Mouse (Mus musculus) liver, embryonic 14.5 days (tissue): ENCODE results near the gene Sec23b. TPM values are rescaled to one million over a fixed set of nuclear protein-coding genes. Genes with fewer than 3 reads are reported as not detected.

Source experiments
- ATAC-seq: fragments of 200-750 bp; cut with Nextera tagmentation; 2 replicates; pipeline ENCODE4 v1.8.0; 2017; ENCODE audit warnings: moderate number of reproducible peaks, mild to moderate bottlenecking, moderate library complexity; ENCODE audit not compliant: insufficient read depth
- DNase-seq, 3 experiments: peaks; one replicate each; pipeline ENCODE4 v3.0.0-alpha.2; 2012 to 2013; ENCODE audit warnings: low read depth in 3 of 3, low spot score in 3 of 3
- H3K27ac ChIP-seq: fragments of 300-500 bp; sonication (generic); 2 replicates; pipeline ENCODE4 v1.5.1; 2014; ENCODE audit warnings: moderate library complexity, mild to moderate bottlenecking, control low read depth, inconsistent platforms
- H3K27me3 ChIP-seq: fragments of 300-500 bp; sonication (generic); 2 replicates; pipeline ENCODE4 v1.6.1; 2014; ENCODE audit warnings: mild to moderate bottlenecking, low read length, moderate library complexity; ENCODE audit not compliant: control insufficient read depth, insufficient read depth
- H3K36me3 ChIP-seq: fragments of 300-500 bp; sonication (generic); replicated peaks from 2 replicates; pipeline ENCODE4 v1.6.1; 2014; ENCODE audit warnings: low read depth; ENCODE audit not compliant: control insufficient read depth, insufficient read depth
- H3K4me1 ChIP-seq, 2 experiments: fragments of 200-500 bp in 1 of 2; fragments of 300-500 bp in 1 of 2; sonication (generic) in 1 of 2; replicated peaks; 2 replicates each; pipeline ENCODE4 v1.6.1; 2012 to 2014; ENCODE audit warnings: antibody characterized with exemption in 1 of 2, inconsistent platforms in 1 of 2, low read length in 1 of 2; ENCODE audit not compliant: control insufficient read depth in 2 of 2, insufficient read depth in 2 of 2
- H3K4me2 ChIP-seq: fragments of 300-500 bp; sonication (generic); 2 replicates; pipeline ENCODE4 v1.6.1; 2014; ENCODE audit warnings: low read depth, mild to moderate bottlenecking, control low read depth, moderate library complexity
- H3K4me3 ChIP-seq, 2 experiments: fragments of 200-500 bp in 1 of 2; fragments of 300-500 bp in 1 of 2; sonication (generic) in 1 of 2; 2 replicates each; pipeline ENCODE4 v1.5.1; 2012 to 2014; ENCODE audit warnings: low read depth in 2 of 2, low read length in 2 of 2, mild to moderate bottlenecking in 2 of 2, control low read depth in 1 of 2, inconsistent platforms in 1 of 2, moderate library complexity in 1 of 2; ENCODE audit not compliant: insufficient read depth in 1 of 2
- H3K9ac ChIP-seq: fragments of 300-500 bp; sonication (generic); replicated peaks from 2 replicates; pipeline ENCODE4 v1.6.1; 2014; ENCODE audit warnings: mild to moderate bottlenecking, control low read depth, moderate library complexity
- H3K9me3 ChIP-seq: fragments of 300-500 bp; sonication (generic); 2 replicates; pipeline ENCODE4 v1.6.1; 2016; ENCODE audit warnings: low read length, mixed read lengths; ENCODE audit not compliant: control insufficient read depth
- CTCF ChIP-seq: IDR thresholded peaks from 2 replicates; pipeline ENCODE4 v1.5.1; 2016; ENCODE audit warnings: antibody characterized with exemption, low read depth, control low read depth
- EP300 ChIP-seq: IDR thresholded peaks from 2 replicates; pipeline ENCODE4 v1.6.1; 2016; ENCODE audit warnings: antibody characterized with exemption, low read depth
- WGBS: fragments of 180-500 bp; shearing (Covaris S2); extraction: QIAGEN DNeasy Blood & Tissue Kit; methylation state at CpG from one replicate; pipeline ENCODE4 v1.1.7; 2014; ENCODE audit not compliant: insufficient replicate concordance; 5-methylcytosine and 5-hydroxymethylcytosine counted together
- polyA plus RNA-seq, 2 experiments: library from polyadenylated mRNA; depleted of rRNA in 1 of 2; stranded (reverse) in 1 of 2; unstranded in 1 of 2; fragments of >200 nt; fragmentation: Nextera tagmentation in 1 of 2; extraction: Ambion mirVana in 1 of 2; gene quantifications; 2 replicates each; pipeline versions ENCODE4 v1.2.1 to v1.2.3; 2012 to 2014

The Sec23b gene
- polyA plus RNA-seq (2012; rRNA removed): 23.3 and 27.9 TPM in 2 replicates
- polyA plus RNA-seq (2014; fragmentation: Nextera tagmentation; extraction: Ambion mirVana): 46.5 and 51.7 TPM in 2 replicates

- Histone ChIP-seq H3K4me3 (peak within 1 kb of the TSS; percentile 91 to 92), H3K27ac (peak within 1 kb of the TSS; percentile 82), H3K4me1 (peaks cover 0 to 4% of the 10 kb centered on the region in 2 experiments; a peak in 3 of 4 replicates), H3K27me3 (no peaks in the 10 kb centered on the region), H3K9me3 (no peaks in the 10 kb centered on the region), H3K36me3 (no peaks in the 10 kb centered on the region; the same call in none of the 2 replicates), H3K4me2 (peak within 1 kb of the TSS; percentile 93), H3K9ac (peak within 1 kb of the TSS; percentile 94)
- WGBS: under 1% methylated on average over 44 of the region's 44 CpGs
- TF ChIP-seq EP300 (no peak), CTCF (no peak)
- ATAC-seq (peak; percentile 99), DNase-seq (peak; percentile 95 to 96 (median 96))
These were observed at the start of gene Sec23b for GRCm38 (mm10) chr2:144555820-144556552. TSS of gene Sec23b (plus strand) at chr2:144556229.

DNA sequence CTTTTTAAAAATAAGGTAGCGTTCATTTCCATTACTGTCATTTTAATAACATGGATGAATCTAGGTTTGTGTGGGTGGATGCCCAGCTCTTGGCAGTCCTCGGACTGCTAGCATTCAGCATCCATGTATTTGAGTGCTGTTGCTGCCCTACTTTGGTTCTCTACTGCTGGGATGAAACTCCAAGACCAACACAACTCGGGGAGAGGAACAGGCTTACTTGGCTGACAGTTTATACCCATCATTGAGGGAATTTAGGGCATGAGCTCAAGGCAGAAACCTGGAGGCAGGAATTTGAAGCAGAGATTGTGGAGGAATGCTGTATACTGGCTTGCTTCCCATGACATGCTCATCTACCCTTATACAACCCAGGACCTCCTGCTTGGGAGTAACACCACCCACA, 41.4 kb upstream of the Sec23b start:
- no peak overlapping the region for H3K4me3 ChIP-seq
- no peaks in the 10 kb centered on the region for H3K27me3 ChIP-seq
- H3K9ac ChIP-seq: no peak overlapping the region
- no peaks in the 10 kb centered on the region for H3K9me3 ChIP-seq
- H3K27ac ChIP-seq: no peak overlapping the region
- no peaks in the 10 kb centered on the region for H3K4me1 ChIP-seq
- no peak for DNase-seq
- ATAC-seq: no peak
- TF ChIP-seq EP300: no peak
- 50% methylated on average over 3 of the region's 3 CpGs for WGBS
- H3K36me3 ChIP-seq: no peaks in the 10 kb centered on the region
- no peak overlapping the region for H3K4me2 ChIP-seq

DNA sequence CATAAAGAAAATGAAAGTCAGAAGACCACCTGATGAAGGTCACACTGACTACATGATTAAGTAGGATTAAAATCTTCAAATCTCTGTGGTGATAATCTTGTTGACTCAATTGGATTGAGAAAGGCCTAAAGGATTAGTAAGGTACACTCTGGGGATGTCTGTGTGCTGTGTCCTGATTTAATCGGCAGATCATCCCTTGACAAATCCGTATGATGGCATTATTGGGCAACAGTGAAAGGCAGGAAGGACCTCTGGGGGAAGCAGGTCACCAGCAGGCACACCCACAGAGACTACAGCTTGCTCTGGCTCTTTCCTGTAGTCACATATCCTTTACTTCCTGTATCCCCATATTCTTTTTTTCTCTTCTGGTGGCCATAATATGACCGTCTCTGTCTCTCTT, 36.3 kb upstream of the Sec23b start:
- no peaks in the 10 kb centered on the region for H3K36me3 ChIP-seq
- WGBS: 47% methylated on average over 3 of the region's 3 CpGs
- H3K4me2 ChIP-seq: no peak overlapping the region
- TF ChIP-seq EP300 (no peak), CTCF (no peak)
- no peak overlapping the region for H3K4me3 ChIP-seq
- no peak for DNase-seq
- H3K27me3 ChIP-seq: no peaks in the 10 kb centered on the region
- no peaks in the 10 kb centered on the region for H3K4me1 ChIP-seq
- H3K9me3 ChIP-seq: no peaks in the 10 kb centered on the region
- no peak overlapping the region for H3K27ac ChIP-seq
- no peak for ATAC-seq
- no peak overlapping the region for H3K9ac ChIP-seq

GRCm38 (mm10) chr2:144525856-144526255, 30.2 kb upstream of the Sec23b start:
- Histone ChIP-seq H3K9me3 (no peaks in the 10 kb centered on the region), H3K4me3 (no peak overlapping the region), H3K27ac (no peak overlapping the region), H3K9ac (no peak overlapping the region), H3K36me3 (no peaks in the 10 kb centered on the region), H3K27me3 (peaks cover 8% of the 10 kb centered on the region), H3K4me2 (no peak overlapping the region), H3K4me1 (peaks cover 5 to 9% of the 10 kb centered on the region in 2 experiments; a peak in 3 of 4 replicates)
- DNase-seq: no peak
- ATAC-seq: no peak
- TF ChIP-seq CTCF (no peak), EP300 (no peak)
- 48% methylated on average over 10 of the region's 10 CpGs for WGBS

DNA sequence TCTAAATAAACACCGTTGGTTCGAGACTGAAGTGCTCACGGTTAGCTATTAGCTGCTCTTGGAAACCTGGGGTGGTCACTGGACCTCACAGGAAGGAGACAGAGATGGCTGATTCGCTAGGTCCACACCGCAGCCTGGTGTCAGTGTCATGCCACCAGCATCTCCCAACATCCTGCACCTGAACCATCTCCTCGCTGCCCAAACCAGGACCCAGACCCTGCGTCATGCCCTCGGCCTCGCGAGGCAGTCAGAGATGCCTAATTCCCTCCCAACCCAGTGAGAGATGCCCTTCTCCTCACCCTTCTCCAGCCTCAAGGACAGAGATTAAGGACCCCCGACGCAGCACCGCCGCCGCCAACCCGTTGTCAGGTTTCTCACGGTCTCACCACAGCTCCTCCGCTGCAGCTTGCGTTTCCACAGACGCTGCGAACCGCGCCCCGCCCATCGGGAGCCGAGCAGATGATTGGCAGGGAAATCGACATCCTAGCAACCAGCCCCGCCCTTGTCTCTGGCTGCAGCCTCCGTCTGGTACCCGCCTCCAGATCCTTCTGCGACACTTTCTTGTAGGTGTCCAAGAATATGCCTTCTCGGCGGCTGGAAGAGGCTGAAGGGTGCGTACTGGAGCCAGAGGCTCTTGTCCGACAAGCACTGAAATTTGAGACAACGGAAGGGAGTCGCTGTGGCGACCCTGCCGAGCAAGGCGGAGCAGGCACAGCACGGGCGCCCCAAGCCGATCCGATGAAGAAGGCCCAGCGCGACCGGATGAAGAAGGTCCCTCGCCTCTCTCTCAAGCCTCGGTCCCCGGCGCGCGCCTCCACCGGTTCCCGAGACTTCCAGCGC, 28.8 kb upstream of the Sec23b start, which contains the start of the genes Dzank1 and Polr3f:
Gene Dzank1, minus strand, starts transcription at position 434 of the 840 bp plus-strand sequence.
Gene Polr3f, plus strand, starts transcription at position 738 of the 840 bp plus-strand sequence.
- whole genome bisulfite sequencing: 1% methylated on average over 56 of the region's 56 CpGs
- TF ChIP-seq CTCF (no peak), EP300 (peak; percentile 39; the same call in 1 of the 2 replicates)
- H3K9me3 ChIP-seq: no peaks in the 10 kb centered on the region
- H3K36me3 ChIP-seq: peaks cover 5% of the 10 kb centered on the region; the same call in 1 of the 2 replicates
- peak within 1 kb of the TSS; percentile 76 to 89 for H3K4me3 ChIP-seq
- peaks cover 5 to 9% of the 10 kb centered on the region in 2 experiments; a peak in 3 of 4 replicates for H3K4me1 ChIP-seq
- no peak within 1 kb of the TSS for H3K27ac ChIP-seq
- DNase-seq (peak; percentile 88 to 91 (median 88)), ATAC-seq (peak; percentile 98)
- peaks cover 8% of the 10 kb centered on the region for H3K27me3 ChIP-seq
- H3K4me2 ChIP-seq: peak within 1 kb of the TSS; percentile 89
- H3K9ac ChIP-seq: peak within 1 kb of the TSS; percentile 63
